Comparison of ENCODE assay signal across 21 mouse cellular contexts in the genomic region with DNA sequence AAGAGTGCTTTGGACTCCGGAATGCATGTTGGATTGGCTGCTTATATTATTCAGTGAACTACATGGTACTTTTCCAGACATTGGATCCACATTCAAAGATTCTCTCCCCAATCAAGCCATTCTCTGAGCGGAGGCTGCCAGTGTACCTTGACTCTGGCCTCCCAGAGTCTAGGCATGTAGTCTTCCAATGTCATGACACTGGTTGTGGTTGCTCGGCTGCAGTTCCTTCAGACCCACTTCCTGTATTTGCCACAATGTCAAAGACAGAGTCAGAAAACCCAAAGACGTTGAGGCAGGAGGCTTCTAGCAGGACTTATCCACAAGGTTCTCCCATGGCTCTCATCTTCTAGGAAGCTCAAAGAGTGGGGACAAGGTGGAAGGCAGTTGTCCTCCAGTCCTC. TPM values are rescaled to one million over a fixed set of nuclear protein-coding genes. Genes with fewer than 3 reads are reported as not detected.
DNase-seq lines count a peak whose midpoint lies in the region; ATAC-seq lines count a peak whose summit lies in the region.
"Had no signal": no experiment of that assay in that cellular context is flagged by ENCODE, and none has a peak within 500 bp of the region (broad histone marks: within the 10 kb centered on the region; RNA-seq: fewer than 3 reads in every experiment).

No protein-coding gene starts in this region.

- peak; percentile 23 for DNase-seq in thymus, postnatal 0 days (ENCODE audit: low spot score)
- DNase-seq in thymus, postnatal 10 days (ENCODE audit: low spot score in 2 of 2) = no peak
- no peak for DNase-seq in heart, adult 11 months
- DNase-seq in spleen, adult 18-20 months = no peak
- DNase-seq: adrenal gland, adult 2 months; adrenal gland, postnatal 14 days; cerebellum, adult 11-12 months; cerebellum, adult 8-10 months; cerebellum, postnatal 10 days; cerebellum, postnatal 36 days; gastrocnemius, adult 2 months; gastrocnemius, postnatal 25 days had no signal

- ATAC-seq in granulocyte monocyte progenitor cell, adult 5-6 weeks (replicated peaks; ENCODE audit: poor library complexity, severe bottlenecking) = peak; percentile 83
- peak; percentile 65 for ATAC-seq in megakaryocyte progenitor cell, adult 5-6 weeks (replicated peaks; ENCODE audit: poor library complexity)
- ATAC-seq: CD4-positive, CD25-positive, alpha-beta regulatory T cell, adult 4 months; forebrain, embryonic 13.5 days; forebrain, embryonic 16.5 days; hindbrain, embryonic 16.5 days; intestine, embryonic 15.5 days had no signal

RNA-seq across cellular contexts. Expression of gene Atp2b3, which starts 55.9 kb away (rescaled TPM):
- polyA plus RNA-seq in thymus, postnatal 0 days (2015; fragmentation: Nextera tagmentation; extraction: Ambion mirVana) = 0.03 TPM in 1 of 2 replicates, not detected in the other
- not detected in 2 replicates for total RNA-seq in granulocyte monocyte progenitor cell, adult 5-6 weeks (2014; fragmentation: Nextera tagmentation)
- total RNA-seq in granulocyte monocyte progenitor cell, adult 5-6 weeks (2017) = not detected in 2 replicates
- total RNA-seq in megakaryocyte progenitor cell, adult 5-6 weeks (2015) = not detected in 2 replicates
- not detected in 2 replicates for total RNA-seq in megakaryocyte progenitor cell, adult 5-6 weeks (2017)
- total RNA-seq: MEL had no signal
- polyA plus RNA-seq: C2C12; CD4-positive, CD25-positive, alpha-beta regulatory T cell, adult 4 months had no signal
